Mouse (Mus musculus) megakaryocyte, embryonic 14.5 days (primary cell): ENCODE data around the gene Tshz2.

ENCODE experiments used
- FLI1 ChIP-seq: IDR thresholded peaks from 2 replicates; pipeline ENCODE4 v1.6.1; 2012; ENCODE audit warnings: low read length, inconsistent platforms, mixed read lengths
- GATA1 ChIP-seq: IDR thresholded peaks from 3 replicates; pipeline ENCODE4 v1.6.1; 2012; ENCODE audit warnings: mixed read lengths, low read length, inconsistent platforms, borderline replicate concordance

GRCm38 (mm10) chr2:169849077-169849476, 216.3 kb downstream of the Tshz2 start:
- TF ChIP-seq GATA1 (no peak), FLI1 (no peak)
